Mouse (Mus musculus) hindbrain, embryonic 14.5 days (tissue): ENCODE measurements around the gene Gm815. TPM values are rescaled to one million over a fixed set of nuclear protein-coding genes. Genes with fewer than 3 reads are reported as not detected.

Experiments used
- ATAC-seq: fragments of 200-750 bp; cut with Nextera tagmentation; 2 replicates; pipeline ENCODE4 v1.8.0; 2017; ENCODE audit warnings: moderate number of reproducible peaks, mild to moderate bottlenecking, moderate TSS enrichment, moderate library complexity; ENCODE audit not compliant: low FRiP score
- DNase-seq: peaks from one replicate; pipeline ENCODE4 v3.0.0-alpha.2; 2015; ENCODE audit warnings: low spot score
- H3K27ac ChIP-seq: fragments of 300-500 bp; sonication (generic); 2 replicates; pipeline ENCODE4 v1.5.1; 2014; ENCODE audit warnings: mild to moderate bottlenecking, moderate library complexity
- H3K27me3 ChIP-seq: fragments of 300-500 bp; sonication (generic); 2 replicates; pipeline ENCODE4 v1.6.1; 2014; ENCODE audit warnings: mild to moderate bottlenecking, low read length, mixed read lengths; ENCODE audit not compliant: control insufficient read depth, insufficient read depth
- H3K36me3 ChIP-seq: fragments of 300-500 bp; sonication (generic); replicated peaks from 2 replicates; pipeline ENCODE4 v1.6.1; 2014; ENCODE audit not compliant: control insufficient read depth, insufficient read depth
- H3K4me1 ChIP-seq: fragments of 300-500 bp; sonication (generic); replicated peaks from 2 replicates; pipeline ENCODE4 v1.6.1; 2014; ENCODE audit warnings: antibody characterized with exemption, low read length, mixed read lengths; ENCODE audit not compliant: control insufficient read depth, insufficient read depth
- H3K4me2 ChIP-seq: fragments of 300-500 bp; sonication (generic); replicated peaks from 2 replicates; pipeline ENCODE4 v1.6.1; 2014; ENCODE audit warnings: mild to moderate bottlenecking, moderate library complexity
- H3K4me3 ChIP-seq: fragments of 300-500 bp; sonication (generic); replicated peaks from 2 replicates; pipeline ENCODE4 v1.5.1; 2014; ENCODE audit warnings: mild to moderate bottlenecking, low read length
- H3K9ac ChIP-seq: fragments of 300-500 bp; sonication (generic); 2 replicates; pipeline ENCODE4 v1.6.1; 2014
- H3K9me3 ChIP-seq: fragments of 300-500 bp; sonication (generic); 2 replicates; pipeline ENCODE4 v1.6.1; 2016; ENCODE audit warnings: low read length; ENCODE audit not compliant: control insufficient read depth
- WGBS: fragments of 180-500 bp; shearing (Covaris S2); extraction: QIAGEN DNeasy Blood & Tissue Kit; methylation state at CpG from one replicate; pipeline ENCODE4 v1.1.7; 2014; 5-methylcytosine and 5-hydroxymethylcytosine counted together
- polyA plus RNA-seq: library from polyadenylated mRNA; unstranded; fragments of >200 nt; fragmentation: Nextera tagmentation; extraction: Ambion mirVana; gene quantifications from 2 replicates; pipeline ENCODE4 v1.2.1, GENCODE M21; 2014

Gene Gm815
- polyA plus RNA-seq, 1 experiment from 2014 or later, result not detected

GRCm38 (mm10) chr19:26902162-26902561 is 16.5 kb downstream of the Gm815 start:
- no peaks in the 10 kb centered on the region for H3K9me3 ChIP-seq
- ATAC-seq (no peak), DNase-seq (no peak)
- H3K36me3 ChIP-seq, result no peaks in the 10 kb centered on the region
- no peak overlapping the region for H3K9ac ChIP-seq
- H3K4me3 ChIP-seq, result no peak overlapping the region
- no peaks in the 10 kb centered on the region for H3K27me3 ChIP-seq
- no peaks in the 10 kb centered on the region for H3K4me1 ChIP-seq
- no peak overlapping the region for H3K27ac ChIP-seq
- no peak overlapping the region for H3K4me2 ChIP-seq
- 54% methylated on average over 4 of the region's 4 CpGs for WGBS

- Histone ChIP-seq H3K27me3 (no peaks in the 10 kb centered on the region), H3K4me3 (no peak overlapping the region), H3K27ac (no peak overlapping the region), H3K4me2 (no peak overlapping the region), H3K9me3 (no peaks in the 10 kb centered on the region), H3K4me1 (no peaks in the 10 kb centered on the region), H3K9ac (no peak overlapping the region), H3K36me3 (no peaks in the 10 kb centered on the region)
- WGBS, result 72% methylated on average over 1 of the region's 1 CpGs
- ATAC-seq, result no peak
- DNase-seq, result no peak
Observed at GRCm38 (mm10) chr19:26914245-26914644, 28.6 kb downstream of the Gm815 start.

- WGBS, result 69% methylated on average over 2 of the region's 2 CpGs
- DNase-seq, result no peak
- H3K9ac ChIP-seq, result no peak overlapping the region
- no peak overlapping the region for H3K4me2 ChIP-seq
- ATAC-seq, result no peak
- H3K27ac ChIP-seq, result no peak overlapping the region
- no peaks in the 10 kb centered on the region for H3K9me3 ChIP-seq
- no peaks in the 10 kb centered on the region for H3K4me1 ChIP-seq
- H3K36me3 ChIP-seq, result no peaks in the 10 kb centered on the region
- no peaks in the 10 kb centered on the region for H3K27me3 ChIP-seq
- no peak overlapping the region for H3K4me3 ChIP-seq
Observed at GRCm38 (mm10) chr19:26920816-26921215, 35.1 kb downstream of the Gm815 start.

- Histone ChIP-seq H3K27me3 (no peaks in the 10 kb centered on the region), H3K4me2 (no peak overlapping the region), H3K9ac (no peak overlapping the region), H3K36me3 (no peaks in the 10 kb centered on the region), H3K27ac (no peak overlapping the region), H3K4me1 (no peaks in the 10 kb centered on the region), H3K9me3 (no peaks in the 10 kb centered on the region), H3K4me3 (no peak overlapping the region)
- DNase-seq (no peak), ATAC-seq (no peak)
- WGBS, result 47% methylated on average over 6 of the region's 6 CpGs
Observed at GRCm38 (mm10) chr19:26930295-26931283, 44.9 kb downstream of the Gm815 start.

GRCm38 (mm10) chr19:26934186-26934585 is 48.5 kb downstream of the Gm815 start:
- no peaks in the 10 kb centered on the region for H3K27me3 ChIP-seq
- H3K9ac ChIP-seq, result no peak overlapping the region
- 68% methylated on average over 2 of the region's 2 CpGs for WGBS
- no peaks in the 10 kb centered on the region for H3K9me3 ChIP-seq
- H3K4me1 ChIP-seq, result no peaks in the 10 kb centered on the region
- H3K4me3 ChIP-seq, result no peak overlapping the region
- no peak overlapping the region for H3K27ac ChIP-seq
- H3K4me2 ChIP-seq, result no peak overlapping the region
- H3K36me3 ChIP-seq, result no peaks in the 10 kb centered on the region
- DNase-seq (no peak), ATAC-seq (no peak)
